Mouse (Mus musculus) cortical plate, adult 2 months (tissue): ENCODE measurements at regions not wholly inside any gene's neighbourhood (a gene's known extent, or its start where the extent isn't known, plus 50 kb on each side); places are given as distances from the start of the nearest gene placed in this dataset.

Experiments
- CTCF ChIP-seq: fragments of 200-500 bp; IDR thresholded peaks from 2 replicates; pipeline ENCODE4 v1.5.1; 2011; ENCODE audit warnings: mild to moderate bottlenecking, control low read depth, low read length; ENCODE audit not compliant: insufficient read depth; ENCODE audit errors: extremely low read depth
- POLR2A ChIP-seq: fragments of 200-500 bp; IDR thresholded peaks from 2 replicates; pipeline ENCODE4 v1.6.1; 2011; ENCODE audit warnings: mild to moderate bottlenecking, low read length, control low read depth; ENCODE audit not compliant: insufficient read depth; ENCODE audit errors: extremely low read depth

- TF ChIP-seq CTCF (no peak), POLR2A (no peak)
Observed at GRCm38 (mm10) chr15:59184461-59184860, 295.4 kb downstream of the Gm49356 start.
